Mouse (Mus musculus) left cerebral cortex, postnatal 14 days (tissue): Measurements from ENCODE around the gene Ina. TPM values are rescaled to one million over a fixed set of nuclear protein-coding genes. Genes with fewer than 3 reads are reported as not detected.
"Not testable (repeated sequence)": the region's sequence is repeated elsewhere in the genome, so short reads cannot be mapped to it uniquely, and the experiment has no call there.

Source experiments
- DNase-seq, 2 experiments: peaks; one replicate each; pipeline ENCODE4 v3.0.0; 2021 to 2022; ENCODE audit warnings: low spot score in 2 of 2, mixed read lengths in 1 of 2
- intact Hi-C: fragments of 180-260 bp; cut with DNase I; formaldehyde crosslinking; loops from one replicate; pipeline ENCODE4 v1.15.1; 2025
- total RNA-seq, 2 experiments: library from RNA; stranded (reverse); gene quantifications; 2 replicates each; pipeline ENCODE4 v1.2.3; 2021

Ina gene
- total RNA-seq, 2 experiments from 2014 or later, result 177 to 184 TPM

GRCm38 (mm10) chr19:46983352-46983965 is 31.0 kb upstream of the Ina start:
- DNase-seq, result no peak
- intact Hi-C loops, result no loop called here

GRCm38 (mm10) chr19:46983966-46984380 is 30.5 kb upstream of the Ina start:
- no peak for DNase-seq
- intact Hi-C loops, result no loop called here

GRCm38 (mm10) chr19:46984726-46985622 is 29.5 kb upstream of the Ina start:
- DNase-seq, result no peak
- intact Hi-C loops, result no loop called here

GRCm38 (mm10) chr19:46987646-46988045 is 26.9 kb upstream of the Ina start:
- no peak for DNase-seq
- intact Hi-C loops, result no loop called here

- intact Hi-C loops, result no loop called here
- no peak for DNase-seq
These were observed 26.0 kb upstream of the Ina start for GRCm38 (mm10) chr19:46988231-46989087.

- intact Hi-C loops, result loop anchor here (2.0 to 5.0 kb wide), 2 partner anchors 113 to 227 kb away; partner anchors contain the start of gene Cnnm2
These were observed 24.9 kb upstream of the Ina start for GRCm38 (mm10) chr19:46989479-46990152.

GRCm38 (mm10) chr19:46990153-46990518 is 24.4 kb upstream of the Ina start:
- intact Hi-C loops, result loop anchor here (2.0 to 5.0 kb wide), 2 partner anchors 113 to 228 kb away; partner anchors contain the start of gene Cnnm2
- DNase-seq, result no peak

More at GRCm38 (mm10) chr19:46989479-46990152, 24.9 kb upstream of the Ina start:
- DNase-seq, result no peak

GRCm38 (mm10) chr19:46990625-46991024 is 23.9 kb upstream of the Ina start:
- not testable (repeated sequence) for DNase-seq
- intact Hi-C loops, result loop anchor here (2.0 to 5.0 kb wide), 2 partner anchors 114 to 228 kb away; partner anchors contain the start of gene Cnnm2

- DNase-seq, result peak; percentile 76 to 86
- intact Hi-C loops, result loop anchor here (2.0 to 5.0 kb wide), 2 partner anchors 114 to 229 kb away; partner anchors contain the start of gene Cnnm2
These were observed 23.4 kb upstream of the Ina start for GRCm38 (mm10) chr19:46991145-46991544.

- DNase-seq, result not testable (repeated sequence)
- intact Hi-C loops, result loop anchor here (5.0 kb wide), 1 partner anchor 230 kb away; the partner anchor contains the start of gene Cnnm2
These were observed 22.2 kb upstream of the Ina start for GRCm38 (mm10) chr19:46992329-46992728.

GRCm38 (mm10) chr19:46996095-46996494 is 18.4 kb upstream of the Ina start:
- intact Hi-C loops, result no loop called here
- DNase-seq, result no peak

- intact Hi-C loops, result no loop called here
These were observed 16.2 kb upstream of the Ina start for GRCm38 (mm10) chr19:46998168-46998870.

GRCm38 (mm10) chr19:46998953-46999352 is 15.5 kb upstream of the Ina start:
- DNase-seq, result no peak
- intact Hi-C loops, result no loop called here

More at GRCm38 (mm10) chr19:46998168-46998870, 16.2 kb upstream of the Ina start:
- no peak for DNase-seq

- intact Hi-C loops, result no loop called here
- no peak for DNase-seq
These were observed 14.7 kb upstream of the Ina start for GRCm38 (mm10) chr19:46999753-47000152.

- DNase-seq, intact Hi-C loops: not testable (repeated sequence)
These were observed 14.1 kb upstream of the Ina start for GRCm38 (mm10) chr19:47000357-47000756.

GRCm38 (mm10) chr19:47003742-47004511 is 10.6 kb upstream of the Ina start:
- intact Hi-C loops, result no loop called here
- no peak for DNase-seq

- intact Hi-C loops, result no loop called here
- DNase-seq, result no peak
These were observed 8.6 kb upstream of the Ina start for GRCm38 (mm10) chr19:47005873-47006272.
